Mouse (Mus musculus) erythroblast, embryonic 14.5 days (primary cell): ENCODE data around the gene Scn8a.

Experiments used
- GATA1 ChIP-seq: IDR thresholded peaks from 2 replicates; pipeline ENCODE4 v1.6.1; 2012; ENCODE audit warnings: low read length, inconsistent platforms, mixed read lengths
- TAL1 ChIP-seq: IDR thresholded peaks from 3 replicates; pipeline ENCODE4 v1.6.1; 2012; ENCODE audit warnings: low read length, inconsistent platforms, mixed read lengths

DNA sequence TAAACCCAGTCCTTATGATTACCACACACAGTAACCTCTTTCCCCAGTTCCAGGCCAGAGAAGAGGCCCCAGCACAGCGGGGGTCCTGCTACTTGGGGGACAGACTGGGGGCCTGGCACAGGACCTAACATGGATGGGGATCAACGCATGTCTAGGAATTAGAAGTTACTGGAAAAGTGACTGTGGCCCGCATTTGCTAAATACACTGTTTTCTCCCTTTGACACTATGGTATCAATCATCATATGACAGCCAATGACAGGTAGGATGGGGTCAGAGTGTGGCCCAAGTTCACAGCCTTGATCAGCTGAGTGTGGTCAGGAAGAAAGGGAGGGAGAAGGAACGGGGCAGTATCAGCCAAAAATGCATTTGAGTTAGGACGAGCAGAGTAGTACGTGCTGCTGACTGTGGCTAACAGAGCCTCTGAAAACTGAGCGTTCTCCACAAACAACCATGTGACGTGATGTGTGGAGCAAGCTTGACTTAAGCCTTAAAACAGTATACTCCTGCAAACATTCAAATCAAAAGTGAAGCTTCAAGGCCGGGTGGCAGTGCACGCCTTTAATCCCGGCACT is 190.7 kb downstream of the Scn8a start:
- no peak for TF ChIP-seq TAL1
- TF ChIP-seq GATA1 = no peak
